Mouse (Mus musculus): ENCODE measurements around the gene Olfr65.

Gene Olfr65

GRCm38 (mm10) chr7:103903187-103903586 lies at the start of gene Olfr65:
Olfr65 (plus strand) TSS chr7:103903487.
- DNase-seq (ENCODE audit: low spot score), result no peak

DNA sequence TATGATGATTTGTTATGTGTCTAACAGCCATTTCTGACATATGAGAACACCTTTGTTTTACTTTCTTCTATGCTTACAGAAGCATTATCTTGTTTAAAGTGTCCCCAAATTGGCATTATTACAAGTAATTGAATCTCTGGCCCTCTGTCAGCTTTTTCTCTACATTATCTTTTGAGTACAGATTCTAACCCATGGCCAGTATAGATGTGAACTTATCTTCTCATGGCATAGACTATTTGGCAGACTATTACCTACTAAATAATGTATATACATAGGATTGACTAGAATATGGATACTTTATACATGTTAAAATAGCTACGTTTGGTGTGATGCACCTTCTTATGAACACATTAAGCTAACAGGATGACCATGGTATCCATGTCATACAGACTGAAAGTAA lies 48.6 kb upstream of the Olfr65 start:
- no peak for DNase-seq (ENCODE audit: low spot score)

DNA sequence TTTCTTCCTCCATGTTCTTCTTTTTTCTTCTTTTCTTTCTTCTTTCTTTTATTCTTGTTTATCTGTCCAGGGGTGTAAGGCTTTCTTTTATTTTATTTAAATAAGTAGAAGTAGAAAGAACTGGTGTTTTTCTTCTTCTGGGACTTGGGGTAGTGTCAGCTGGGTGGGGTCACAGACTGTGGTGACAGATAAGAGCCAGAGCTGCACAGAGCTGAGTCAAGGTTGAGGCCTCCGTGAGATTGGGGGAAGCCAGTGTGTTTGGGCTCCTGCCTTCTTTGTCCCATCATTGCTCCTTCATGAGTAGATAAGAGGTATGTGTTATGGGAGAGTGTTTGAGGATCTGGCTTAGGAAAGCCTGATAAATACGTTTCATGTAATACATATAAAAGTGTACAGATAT lies 44.2 kb upstream of the Olfr65 start:
- no peak for DNase-seq (ENCODE audit: low spot score)

GRCm38 (mm10) chr7:103860855-103861254 lies 42.4 kb upstream of the Olfr65 start:
- no peak for DNase-seq (ENCODE audit: low spot score)

- no peak for DNase-seq (ENCODE audit: low spot score)
Observed at GRCm38 (mm10) chr7:103861531-103861930, 41.8 kb upstream of the Olfr65 start.

- no peak for DNase-seq (ENCODE audit: low spot score)
Observed at GRCm38 (mm10) chr7:103865716-103866115, 37.6 kb upstream of the Olfr65 start.

DNA sequence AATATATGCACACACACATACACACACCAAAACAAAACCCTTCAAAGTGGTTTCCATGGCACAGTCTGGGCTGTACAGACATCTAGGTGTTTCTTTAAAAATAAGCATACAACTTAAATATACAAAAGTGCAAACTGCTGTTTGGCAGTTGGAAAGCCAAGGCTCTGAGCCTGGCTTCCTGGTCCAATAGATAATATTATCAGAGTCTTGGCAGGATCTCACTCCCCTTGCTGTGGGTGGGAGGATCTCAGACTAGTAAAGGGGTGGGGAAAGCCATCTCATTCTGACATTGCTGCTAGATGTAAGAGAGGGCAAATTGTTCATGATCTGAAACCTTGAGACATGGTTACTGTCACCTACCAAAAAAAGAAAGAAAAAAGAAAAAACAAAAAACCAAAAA lies 32.6 kb upstream of the Olfr65 start:
- DNase-seq (ENCODE audit: low spot score), result no peak

GRCm38 (mm10) chr7:103873064-103873463 lies 30.2 kb upstream of the Olfr65 start:
- DNase-seq (ENCODE audit: low spot score), result no peak

GRCm38 (mm10) chr7:103874451-103874850 lies 28.8 kb upstream of the Olfr65 start:
- DNase-seq (ENCODE audit: low spot score), result no peak

DNA sequence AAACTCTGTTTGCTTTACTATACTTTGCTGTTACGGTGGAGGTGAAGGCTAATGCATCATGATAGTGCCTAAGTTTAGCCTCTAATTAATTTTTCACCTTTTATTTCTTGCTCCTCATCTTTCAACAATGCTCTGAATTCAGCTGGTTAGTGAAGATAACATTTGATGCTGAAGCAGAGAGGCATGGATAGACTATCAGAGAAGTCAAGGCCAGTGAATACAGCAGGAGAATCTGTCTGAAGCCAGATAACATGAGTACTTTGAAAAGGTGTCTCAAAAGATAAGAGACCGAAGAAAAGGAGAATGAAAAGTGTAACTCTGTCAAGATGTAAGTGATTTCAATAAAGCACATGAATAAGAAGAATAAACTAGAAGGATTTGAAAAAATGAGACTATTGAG lies 26.2 kb upstream of the Olfr65 start:
- DNase-seq (ENCODE audit: low spot score), result no peak

DNA sequence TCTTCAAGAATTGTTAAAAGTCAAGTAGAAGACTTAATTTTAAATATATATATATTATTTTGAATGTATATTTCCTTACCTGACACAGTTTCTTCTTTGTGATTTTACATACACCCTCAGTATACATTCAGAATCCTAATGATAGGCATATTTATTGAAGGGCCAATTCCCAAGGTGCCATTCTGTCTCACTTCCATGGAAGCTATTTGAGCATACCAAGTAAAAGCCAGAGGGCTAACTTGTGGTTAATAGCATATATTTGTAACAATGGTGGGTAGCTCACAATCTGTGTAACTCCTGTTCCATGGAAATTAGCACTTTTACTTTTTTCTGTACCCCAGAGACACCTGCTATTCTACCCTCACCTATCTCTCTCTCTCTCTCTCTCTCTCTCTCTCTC lies 17.1 kb upstream of the Olfr65 start, which contains the start of gene Olfr66:
TSS of gene Olfr66 (minus strand) at position 101 of the 400 bp plus-strand sequence.
- no peak for DNase-seq (ENCODE audit: low spot score)

DNA sequence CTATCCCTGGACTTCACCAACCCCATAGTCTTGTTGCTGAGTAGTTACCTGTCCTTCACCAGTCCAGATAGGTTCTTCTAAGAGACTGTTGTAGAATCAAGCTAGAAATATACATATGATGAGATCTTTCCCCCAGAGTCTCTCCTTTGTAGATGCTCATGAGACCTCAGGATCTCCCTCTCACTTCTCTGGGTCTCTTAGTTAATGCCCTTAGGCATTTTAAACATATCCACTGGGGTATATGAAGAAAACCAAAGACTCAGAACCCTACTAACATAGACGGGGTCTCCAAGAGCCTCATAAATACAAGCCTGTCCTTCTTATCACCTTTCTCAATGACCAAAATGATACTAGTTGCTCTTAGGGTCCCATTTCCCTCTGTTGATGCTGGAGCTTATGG lies 8.9 kb upstream of the Olfr65 start, which contains the start of gene Olfr64:
TSS of gene Olfr64 (minus strand) at position 101 of the 400 bp plus-strand sequence.
- DNase-seq (ENCODE audit: low spot score), result no peak

DNA sequence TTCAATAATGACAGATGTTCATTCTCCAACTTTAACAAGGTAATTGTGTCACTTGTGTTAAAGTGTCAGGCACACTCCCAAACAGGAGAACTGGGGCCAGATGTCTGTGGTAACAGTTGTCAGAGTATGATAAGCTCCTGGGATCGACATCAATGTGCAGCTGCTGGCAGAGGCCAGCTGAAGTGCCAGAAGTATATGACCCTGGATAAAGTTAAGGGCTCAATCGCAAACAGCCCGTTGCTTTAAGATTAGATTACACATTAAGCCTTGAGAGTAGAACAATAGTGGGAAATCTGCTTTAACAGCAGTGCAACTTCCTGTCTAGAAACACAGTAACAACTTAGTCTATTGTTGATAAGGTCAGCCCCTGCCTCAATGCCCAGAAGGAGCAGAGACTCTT lies 6.8 kb downstream of the Olfr65 start:
- DNase-seq (ENCODE audit: low spot score), result no peak

DNA sequence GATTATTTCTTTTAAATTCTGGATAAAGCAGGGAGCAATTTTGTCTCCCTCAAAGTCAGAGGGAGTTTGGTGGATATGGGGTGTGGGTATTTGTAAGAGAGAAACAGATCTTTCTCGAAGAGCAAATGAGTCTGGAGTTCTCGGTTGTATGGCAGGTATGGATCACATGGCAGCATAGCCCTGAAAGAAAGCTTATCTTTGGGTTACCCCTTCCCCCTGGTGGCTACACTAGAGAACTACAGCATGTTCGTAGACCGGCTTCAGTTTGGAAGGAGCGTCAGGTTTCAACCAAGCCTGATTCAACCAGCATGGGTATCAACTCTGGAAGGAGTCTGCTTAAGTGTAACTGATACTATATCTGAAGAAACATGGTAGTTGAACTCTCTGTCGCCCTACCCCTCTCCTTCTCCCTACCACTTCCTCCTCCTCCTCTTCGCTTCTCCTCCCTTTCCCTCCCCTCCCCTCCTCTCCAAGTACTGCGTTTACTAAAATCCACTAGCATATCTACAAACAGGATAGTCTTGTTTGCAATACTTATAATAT lies 9.8 kb downstream of the Olfr65 start:
- no peak for DNase-seq (ENCODE audit: low spot score)

GRCm38 (mm10) chr7:103915338-103915737 lies 12.1 kb downstream of the Olfr65 start:
- no peak for DNase-seq (ENCODE audit: low spot score)

DNA sequence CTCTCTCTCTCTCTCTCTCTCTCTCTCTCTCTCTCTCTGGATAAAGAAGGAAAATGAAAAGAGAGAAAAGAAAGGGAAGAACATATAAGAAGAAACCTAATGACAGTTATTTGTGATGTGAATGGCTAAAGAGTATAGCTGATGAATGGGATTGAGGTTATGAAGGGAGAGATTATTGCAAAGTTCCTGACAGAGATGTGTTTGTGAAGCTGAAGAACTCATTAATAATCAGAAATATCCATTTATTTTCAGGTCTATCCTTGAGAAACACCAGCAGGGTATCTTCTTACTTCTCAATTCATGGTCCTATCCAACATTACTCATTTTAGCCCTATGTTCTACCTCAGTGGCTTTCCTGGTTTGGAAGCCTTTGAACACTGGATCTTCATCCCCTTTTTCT lies 25.2 kb downstream of the Olfr65 start, which contains the start of gene Olfr631:
TSS of gene Olfr631 (plus strand) at position 301 of the 400 bp plus-strand sequence.
- no peak for DNase-seq (ENCODE audit: low spot score)

GRCm38 (mm10) chr7:103934264-103934663 lies 31.0 kb downstream of the Olfr65 start, which contains the start of gene Olfr632:
Olfr632 (plus strand) TSS chr7:103934347.
- no peak for DNase-seq (ENCODE audit: low spot score)

DNA sequence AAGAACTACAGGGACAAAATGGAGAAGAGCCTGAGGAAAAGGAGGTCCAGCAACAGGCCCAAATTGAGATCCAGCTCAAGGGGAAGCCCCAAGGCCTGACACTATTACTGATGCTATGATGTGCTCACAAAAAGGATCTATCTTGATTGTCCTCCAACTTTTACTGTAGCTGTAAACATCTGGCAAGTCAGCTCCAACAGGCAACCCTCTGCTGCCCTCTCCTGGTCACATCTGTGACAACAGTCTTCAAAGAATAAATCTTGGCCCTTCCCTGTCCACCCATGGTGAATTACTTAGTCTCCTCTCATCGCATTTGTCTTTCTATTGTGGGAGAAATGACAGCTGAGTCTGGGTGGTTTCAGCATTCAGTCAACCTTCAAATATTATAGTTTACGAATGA lies 39.4 kb downstream of the Olfr65 start:
- DNase-seq (ENCODE audit: low spot score), result peak; percentile 5

GRCm38 (mm10) chr7:103944137-103944536 lies 40.9 kb downstream of the Olfr65 start, which contains the start of gene Olfr633:
Olfr633 (plus strand) TSS chr7:103944437.
- DNase-seq (ENCODE audit: low spot score), result no peak
